Mouse (Mus musculus): ENCODE data around the gene Fbxo31. TPM values are rescaled to one million over a fixed set of nuclear protein-coding genes. Genes with fewer than 3 reads are reported as not detected.

Fbxo31 gene
- total and polyA plus RNA-seq, 2 experiments: 23.0 to 25.1 TPM

DNA sequence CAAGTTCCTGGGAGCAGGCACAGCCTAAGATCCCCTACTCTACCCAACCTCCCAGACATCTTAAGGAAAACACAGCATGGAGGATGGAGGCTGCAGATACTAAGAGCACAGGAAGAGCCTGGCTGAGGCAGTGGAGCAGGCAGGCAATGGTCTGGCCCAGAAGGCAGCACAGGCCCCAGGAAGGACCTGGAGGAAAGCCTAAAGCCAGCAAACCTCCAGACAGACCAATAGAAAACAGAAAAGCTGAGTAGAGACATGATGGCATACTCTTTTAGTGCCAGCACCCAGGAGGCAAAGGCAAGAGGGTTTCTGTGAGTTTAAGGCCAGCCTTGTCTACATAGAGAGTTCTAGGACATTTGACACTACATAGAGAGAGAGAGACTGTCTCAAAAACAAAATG, 34.8 kb upstream of the Fbxo31 start:
- peaks cover 7% of the 10 kb centered on the region; the same call in 1 of the 2 replicates for H3K36me3 ChIP-seq (ENCODE audit: control insufficient read depth, insufficient read depth, low read length)
- no peaks in the 10 kb centered on the region for H3K27me3 ChIP-seq (ENCODE audit: control insufficient read depth, insufficient read depth, low read length)
- H3K4me1 ChIP-seq (ENCODE audit: control insufficient read depth, insufficient read depth, low read length): peaks cover 10% of the 10 kb centered on the region; the same call in 1 of the 2 replicates
- peaks cover 57% of the 10 kb centered on the region for H3K79me2 ChIP-seq (ENCODE audit: control insufficient read depth, insufficient read depth, low read length)
- no peak overlapping the region for H3K4me3 ChIP-seq (ENCODE audit: insufficient read depth, low read depth, low read length)
- no peak overlapping the region for H3K9ac ChIP-seq (ENCODE audit: low read depth, low read length)
- H3K27ac ChIP-seq (replicated peaks; ENCODE audit: insufficient read depth, low read depth, low read length): no peak overlapping the region
- TF ChIP-seq POLR2A (IDR thresholded peaks at IDR 0.05; ENCODE audit: extremely low read depth, insufficient read depth, low read length) (no peak), CTCF (IDR thresholded peaks at IDR 0.05; ENCODE audit: low read depth, low read length) (no peak)
- no peak for DNase-seq (ENCODE audit: extremely low read depth, low read depth, low spot score)

DNA sequence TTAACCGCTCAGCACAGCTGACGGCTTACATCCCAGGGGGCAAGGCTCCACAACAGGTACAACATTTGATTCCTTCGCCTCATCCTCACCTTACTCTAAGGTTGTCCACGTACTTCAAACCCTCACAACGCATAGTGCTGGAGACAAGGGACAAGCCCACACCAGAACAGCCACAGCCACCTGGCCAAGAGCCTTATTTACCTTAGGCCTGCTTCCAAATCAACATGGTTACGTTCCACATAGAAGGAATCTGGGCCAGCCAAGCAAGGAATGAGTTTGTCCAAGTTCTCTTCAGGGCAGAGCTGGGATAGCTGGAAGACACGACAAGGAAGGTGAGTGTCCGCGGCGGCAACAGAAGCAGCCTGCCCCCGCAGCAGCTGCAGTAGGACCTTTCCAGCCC, 31.3 kb upstream of the Fbxo31 start:
- peaks cover 24% of the 10 kb centered on the region for H3K36me3 ChIP-seq (ENCODE audit: control insufficient read depth, insufficient read depth, low read length)
- TF ChIP-seq CTCF (IDR thresholded peaks at IDR 0.05; ENCODE audit: low read depth, low read length) (no peak), POLR2A (IDR thresholded peaks at IDR 0.05; ENCODE audit: extremely low read depth, insufficient read depth, low read length) (no peak)
- WGBS: 84% methylated on average over 11 of the region's 11 CpGs
- H3K4me1 ChIP-seq (ENCODE audit: control insufficient read depth, insufficient read depth, low read length): peaks cover 2% of the 10 kb centered on the region; the same call in 1 of the 2 replicates
- no peak overlapping the region for H3K4me3 ChIP-seq (ENCODE audit: insufficient read depth, low read depth, low read length)
- no peak overlapping the region for H3K9ac ChIP-seq (ENCODE audit: low read depth, low read length)
- H3K27ac ChIP-seq (replicated peaks; ENCODE audit: insufficient read depth, low read depth, low read length): no peak overlapping the region
- DNase-seq (ENCODE audit: extremely low read depth, low read depth, low spot score): no peak
- H3K79me2 ChIP-seq (ENCODE audit: control insufficient read depth, insufficient read depth, low read length): peaks cover 28% of the 10 kb centered on the region
- no peaks in the 10 kb centered on the region for H3K27me3 ChIP-seq (ENCODE audit: control insufficient read depth, insufficient read depth, low read length)

DNA sequence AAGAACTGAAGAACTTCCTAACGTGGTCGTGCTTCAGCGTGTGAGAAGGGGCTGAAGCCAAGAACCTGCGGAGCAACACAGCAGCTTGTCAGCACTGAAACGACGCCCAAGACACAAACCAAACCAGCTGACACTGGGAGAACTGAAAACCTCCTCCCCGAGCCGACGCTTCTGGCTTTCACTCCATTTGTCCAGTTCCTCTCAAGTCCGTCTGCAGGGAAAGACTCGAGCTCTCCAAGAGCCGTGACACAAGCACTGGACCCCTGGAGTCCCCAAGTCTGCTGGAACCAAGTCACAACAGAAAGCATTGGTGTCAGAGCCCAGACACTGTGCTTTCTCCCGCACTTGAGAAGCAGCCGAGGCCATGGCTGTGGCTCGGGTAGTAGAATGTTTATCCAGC, 30.6 kb upstream of the Fbxo31 start:
- DNase-seq (ENCODE audit: extremely low read depth, low read depth, low spot score): no peak
- TF ChIP-seq POLR2A (IDR thresholded peaks at IDR 0.05; ENCODE audit: extremely low read depth, insufficient read depth, low read length): no peak
- no peak for TF ChIP-seq CTCF (IDR thresholded peaks at IDR 0.05; ENCODE audit: low read depth, low read length)
- Histone ChIP-seq H3K36me3 (ENCODE audit: control insufficient read depth, insufficient read depth, low read length) (peaks cover 26% of the 10 kb centered on the region), H3K4me1 (ENCODE audit: control insufficient read depth, insufficient read depth, low read length) (peaks cover 2% of the 10 kb centered on the region; the same call in 1 of the 2 replicates), H3K9ac (ENCODE audit: low read depth, low read length) (no peak overlapping the region), H3K27ac (replicated peaks; ENCODE audit: insufficient read depth, low read depth, low read length) (no peak overlapping the region), H3K27me3 (ENCODE audit: control insufficient read depth, insufficient read depth, low read length) (no peaks in the 10 kb centered on the region), H3K79me2 (ENCODE audit: control insufficient read depth, insufficient read depth, low read length) (peaks cover 25% of the 10 kb centered on the region; the same call in 1 of the 2 replicates), H3K4me3 (ENCODE audit: insufficient read depth, low read depth, low read length) (no peak overlapping the region)
- 92% methylated on average over 15 of the region's 15 CpGs for WGBS

DNA sequence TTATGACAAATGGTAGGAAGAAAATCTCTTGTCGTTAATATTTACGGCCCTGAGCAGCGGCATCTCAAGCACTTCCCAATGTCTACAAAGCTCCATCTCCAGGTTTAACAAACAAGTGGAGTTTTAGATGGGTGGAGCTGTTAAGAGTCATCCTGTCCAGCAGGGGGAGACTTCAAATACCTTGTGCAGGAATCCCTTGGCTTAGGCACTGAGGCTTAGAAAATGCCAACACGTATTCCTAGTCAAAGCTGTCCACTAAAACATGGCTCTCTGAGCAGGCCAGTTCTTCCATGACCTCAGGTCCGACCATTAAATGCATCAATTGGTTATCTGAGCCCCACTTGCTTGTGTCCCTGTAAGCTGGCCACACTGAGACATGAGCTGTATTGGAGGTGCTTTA, 29.1 kb upstream of the Fbxo31 start:
- no peaks in the 10 kb centered on the region for H3K4me1 ChIP-seq (ENCODE audit: control insufficient read depth, insufficient read depth, low read length)
- H3K79me2 ChIP-seq (ENCODE audit: control insufficient read depth, insufficient read depth, low read length): peaks cover 16% of the 10 kb centered on the region; the same call in 1 of the 2 replicates
- 82% methylated on average over 5 of the region's 5 CpGs for WGBS
- no peaks in the 10 kb centered on the region for H3K27me3 ChIP-seq (ENCODE audit: control insufficient read depth, insufficient read depth, low read length)
- DNase-seq (ENCODE audit: extremely low read depth, low read depth, low spot score): peak; percentile 57
- peaks cover 26% of the 10 kb centered on the region for H3K36me3 ChIP-seq (ENCODE audit: control insufficient read depth, insufficient read depth, low read length)
- H3K27ac ChIP-seq (replicated peaks; ENCODE audit: insufficient read depth, low read depth, low read length): no peak overlapping the region
- TF ChIP-seq POLR2A (IDR thresholded peaks at IDR 0.05; ENCODE audit: extremely low read depth, insufficient read depth, low read length) (no peak), CTCF (IDR thresholded peaks at IDR 0.05; ENCODE audit: low read depth, low read length) (0 out of 2 replicates have a peak, but pooled peaks have one; percentile 0)
- no peak overlapping the region for H3K9ac ChIP-seq (ENCODE audit: low read depth, low read length)
- no peak overlapping the region for H3K4me3 ChIP-seq (ENCODE audit: insufficient read depth, low read depth, low read length)

DNA sequence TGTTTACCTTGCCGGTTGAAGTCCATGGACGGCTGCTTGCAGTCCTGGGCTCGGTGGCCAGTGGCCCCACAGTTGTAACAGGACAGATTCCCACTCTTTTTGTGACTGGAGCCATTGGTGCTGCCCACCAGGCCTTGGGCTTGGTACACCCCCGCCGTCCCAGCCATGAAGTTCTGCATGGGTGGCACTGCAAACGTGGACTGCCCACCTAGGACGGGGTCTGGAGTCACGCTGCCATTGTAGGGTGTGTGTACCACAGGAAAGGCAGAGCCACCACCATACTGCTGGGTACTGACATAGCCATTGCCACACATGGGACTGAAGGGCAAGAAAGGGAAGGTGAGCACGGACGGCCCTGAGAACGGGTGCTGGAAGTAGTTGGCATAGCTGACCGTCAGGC, 25.2 kb upstream of the Fbxo31 start:
- peaks cover 30% of the 10 kb centered on the region for H3K36me3 ChIP-seq (ENCODE audit: control insufficient read depth, insufficient read depth, low read length)
- no peaks in the 10 kb centered on the region for H3K4me1 ChIP-seq (ENCODE audit: control insufficient read depth, insufficient read depth, low read length)
- no peak for TF ChIP-seq POLR2A (IDR thresholded peaks at IDR 0.05; ENCODE audit: extremely low read depth, insufficient read depth, low read length)
- no peak for TF ChIP-seq CTCF (IDR thresholded peaks at IDR 0.05; ENCODE audit: low read depth, low read length)
- H3K4me3 ChIP-seq (ENCODE audit: insufficient read depth, low read depth, low read length): no peak overlapping the region
- no peaks in the 10 kb centered on the region for H3K27me3 ChIP-seq (ENCODE audit: control insufficient read depth, insufficient read depth, low read length)
- no peak for DNase-seq (ENCODE audit: extremely low read depth, low read depth, low spot score)
- no peaks in the 10 kb centered on the region for H3K79me2 ChIP-seq (ENCODE audit: control insufficient read depth, insufficient read depth, low read length)
- no peak overlapping the region for H3K27ac ChIP-seq (replicated peaks; ENCODE audit: insufficient read depth, low read depth, low read length)
- WGBS: 90% methylated on average over 12 of the region's 12 CpGs
- no peak overlapping the region for H3K9ac ChIP-seq (ENCODE audit: low read depth, low read length)

DNA sequence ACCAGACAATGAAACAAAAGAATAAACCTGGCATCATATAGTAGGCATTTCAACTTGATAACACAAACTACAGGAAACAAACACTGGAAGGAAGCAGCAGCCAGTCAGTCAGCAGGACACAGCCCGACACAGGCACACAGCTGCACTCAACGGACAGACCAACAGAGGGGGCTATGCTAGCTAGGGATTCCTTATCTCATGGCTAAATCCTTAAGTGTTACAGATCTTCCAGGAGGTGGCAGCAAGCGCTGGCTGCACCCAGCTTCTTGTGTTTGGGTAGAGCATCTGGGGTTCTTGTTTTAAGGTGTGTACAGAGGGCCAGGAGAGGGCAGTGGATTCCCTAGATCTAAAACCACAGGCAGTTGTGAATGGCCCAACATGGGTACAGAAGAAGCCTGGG, 24.3 kb upstream of the Fbxo31 start:
- H3K27ac ChIP-seq (replicated peaks; ENCODE audit: insufficient read depth, low read depth, low read length): no peak overlapping the region
- H3K4me1 ChIP-seq (ENCODE audit: control insufficient read depth, insufficient read depth, low read length): no peaks in the 10 kb centered on the region
- DNase-seq (ENCODE audit: extremely low read depth, low read depth, low spot score): peak; percentile 40
- H3K4me3 ChIP-seq (ENCODE audit: insufficient read depth, low read depth, low read length): no peak overlapping the region
- H3K27me3 ChIP-seq (ENCODE audit: control insufficient read depth, insufficient read depth, low read length): no peaks in the 10 kb centered on the region
- 69% methylated on average over 3 of the region's 3 CpGs for WGBS
- no peak for TF ChIP-seq POLR2A (IDR thresholded peaks at IDR 0.05; ENCODE audit: extremely low read depth, insufficient read depth, low read length)
- TF ChIP-seq CTCF (IDR thresholded peaks at IDR 0.05; ENCODE audit: low read depth, low read length): peak; percentile 80
- H3K9ac ChIP-seq (ENCODE audit: low read depth, low read length): no peak overlapping the region
- H3K36me3 ChIP-seq (ENCODE audit: control insufficient read depth, insufficient read depth, low read length): peaks cover 31% of the 10 kb centered on the region
- H3K79me2 ChIP-seq (ENCODE audit: control insufficient read depth, insufficient read depth, low read length): no peaks in the 10 kb centered on the region
